ENCODE assay signal across 8 mouse cellular contexts in genomic region chr6:43265363-43266041, GRCm38 (mm10). TPM values are rescaled to one million over a fixed set of nuclear protein-coding genes. Genes with fewer than 3 reads are reported as not detected.
DNase-seq lines count a peak whose midpoint lies in the region; ATAC-seq and TF ChIP-seq lines count a peak whose summit lies in the region.

Gene Arhgef5, plus strand, starts transcription at chr6:43265582.

- peak; percentile 62 for DNase-seq in adrenal gland, postnatal 25 days
- peak; percentile 11 for DNase-seq in gastrocnemius, postnatal 14 days
- DNase-seq in hindbrain, postnatal 0 days (ENCODE audit: low spot score), result peak; percentile 7
- peak; percentile 17 for DNase-seq in naive thymus-derived CD4-positive, alpha-beta T cell, adult 2 months (ENCODE audit: low read depth)
- peak; percentile 63 for DNase-seq in thymus, postnatal 25 days
- DNase-seq in right cerebral cortex, postnatal 25 days, result no peak

- peak; percentile 64 for ATAC-seq in hindbrain, postnatal 0 days
- ATAC-seq in liver, embryonic 12.5 days, result peak; percentile 60

- H3K36me3 ChIP-seq in E14TG2a.4 (ENCODE audit: insufficient read depth, low read length), result no peaks in the 10 kb centered on the region
- H3K36me3 ChIP-seq in hindbrain, postnatal 0 days (ENCODE audit: insufficient read depth, low read length), result no peaks in the 10 kb centered on the region
- H3K36me3 ChIP-seq in liver, embryonic 12.5 days, result no peaks in the 10 kb centered on the region

- intact Hi-C loops in gastrocnemius, postnatal 14 days (cut with DNase I; ENCODE audit: low total_unique reads), result no loop called here

- no peaks in the 10 kb centered on the region for H3K9me3 ChIP-seq in E14TG2a.4 (ENCODE audit: low read length)
- no peaks in the 10 kb centered on the region for H3K9me3 ChIP-seq in hindbrain, postnatal 0 days (ENCODE audit: low read length)
- no peaks in the 10 kb centered on the region for H3K9me3 ChIP-seq in liver, embryonic 12.5 days (replicated peaks)

- H3K4me3 ChIP-seq in E14TG2a.4 (replicated peaks; ENCODE audit: low read length), result peak within 1 kb of the TSS; percentile 78
- peak within 1 kb of the TSS; percentile 47 for H3K4me3 ChIP-seq in hindbrain, postnatal 0 days (ENCODE audit: low read length)
- H3K4me3 ChIP-seq in liver, embryonic 12.5 days, result peak within 1 kb of the TSS; percentile 58

- H3K4me2 ChIP-seq in hindbrain, postnatal 0 days (ENCODE audit: low read depth, low read length), result peak within 1 kb of the TSS; percentile 82
- H3K4me2 ChIP-seq in liver, embryonic 12.5 days, result peak within 1 kb of the TSS; percentile 72

- under 1% methylated on average over 48 of the region's 48 CpGs for WGBS in hindbrain, postnatal 0 days
- 2% methylated on average over 33 of the region's 48 CpGs for WGBS in liver, embryonic 12.5 days (ENCODE audit: insufficient replicate concordance)

- H3K9ac ChIP-seq in hindbrain, postnatal 0 days (replicated peaks; ENCODE audit: low read length), result peak within 1 kb of the TSS; percentile 53
- H3K9ac ChIP-seq in liver, embryonic 12.5 days, result peak within 1 kb of the TSS; percentile 53

- H3K27me3 ChIP-seq in E14TG2a.4 (ENCODE audit: insufficient read depth, low read length), result peaks cover 52% of the 10 kb centered on the region
- peaks cover 9% of the 10 kb centered on the region; the same call in 1 of the 2 replicates for H3K27me3 ChIP-seq in hindbrain, postnatal 0 days (ENCODE audit: insufficient read depth, low read length)
- H3K27me3 ChIP-seq in liver, embryonic 12.5 days (replicated peaks), result peaks cover 29% of the 10 kb centered on the region

- H3K27ac ChIP-seq in hindbrain, postnatal 0 days, result peak within 1 kb of the TSS; percentile 17; the same call in 1 of the 2 replicates
- no peak within 1 kb of the TSS for H3K27ac ChIP-seq in liver, embryonic 12.5 days

- TF ChIP-seq CTCF in E14TG2a.4 (conservative IDR thresholded peaks at IDR 0.05; ENCODE audit: low read length), result no peak
- TF ChIP-seq CTCF in hindbrain, postnatal 0 days (IDR thresholded peaks at IDR 0.05; ENCODE audit: low read depth), result no peak

- peaks cover 16% of the 10 kb centered on the region for H3K4me1 ChIP-seq in E14TG2a.4 (replicated peaks; ENCODE audit: low read depth, low read length)
- no peaks in the 10 kb centered on the region for H3K4me1 ChIP-seq in hindbrain, postnatal 0 days (ENCODE audit: insufficient read depth, low read length)
- H3K4me1 ChIP-seq in liver, embryonic 12.5 days, result 0 out of 2 replicates have a peak, but pooled peaks cover 9% of the 10 kb centered on the region

RNA-seq across cellular contexts. Expression of gene Arhgef5, which starts in this region (rescaled TPM):
- total RNA-seq in adrenal gland, postnatal 25 days (2021), result 21.9 and 22.2 TPM in 2 replicates
- total RNA-seq in gastrocnemius, postnatal 14 days (2021), result 1 to 10 TPM; 4.8 to 4.9 TPM
- 4.9 and 6.2 TPM in 2 replicates for total RNA-seq in hindbrain, postnatal 0 days (2014; rRNA removed)
- polyA plus RNA-seq in hindbrain, postnatal 0 days (2015; fragmentation: Nextera tagmentation; extraction: Ambion mirVana), result 1.4 and 1.8 TPM in 2 replicates
- 2.3 and 2.5 TPM in 2 replicates for polyA plus RNA-seq in liver, embryonic 12.5 days (2016; fragmentation: Nextera tagmentation; extraction: Ambion mirVana)
